In genomic region chr1:62821509-62822398, GRCm38 (mm10) we compare ENCODE assay signal across 11 mouse cellular contexts.
DNase-seq lines count a peak whose midpoint lies in the region; ATAC-seq and TF ChIP-seq lines count a peak whose summit lies in the region.
"Had no signal": no experiment of that assay in that cellular context is flagged by ENCODE, and none has a peak within 500 bp of the region (broad histone marks: within the 10 kb centered on the region; RNA-seq: fewer than 3 reads in every experiment).

No protein-coding gene starts in this region.

- DNase-seq in cerebellum, adult 18-20 months = no peak
- no peak for DNase-seq in layer of hippocampus, adult 2 months (ENCODE audit: low spot score in 2 of 2)
- no peak for DNase-seq in layer of hippocampus, adult 8-10 months (ENCODE audit: low spot score in 2 of 2)
- no peak for DNase-seq in B cell, adult 2 months
- no peak for DNase-seq in T-cell, adult 2 months (ENCODE audit: low spot score)
- DNase-seq: cerebellum, adult 11 months; forebrain, postnatal 0 days; right cerebral cortex, adult 18-20 months had no signal

- TF ChIP-seq CTCF in layer of hippocampus, adult 2 months (conservative IDR thresholded peaks at IDR 0.05) = no peak
- no peak for TF ChIP-seq CTCF in small intestine, adult 2 months (IDR thresholded peaks at IDR 0.05; ENCODE audit: extremely low read depth, insufficient read length, insufficient replicate concordance, low read depth, low read length)

- H3K4me2 ChIP-seq in intestine, embryonic 16.5 days (ENCODE audit: low read depth, low read length) = no peak overlapping the region

- H3K27me3 ChIP-seq in intestine, embryonic 16.5 days (replicated peaks; ENCODE audit: control insufficient read depth, insufficient read depth, low read length) = no peaks in the 10 kb centered on the region
- H3K27me3 ChIP-seq in small intestine, adult 2 months (ENCODE audit: control insufficient read depth, insufficient read depth, low read length) = no peaks in the 10 kb centered on the region

- no peak overlapping the region for H3K9ac ChIP-seq in intestine, embryonic 16.5 days (ENCODE audit: low read depth, low read length)
- H3K9ac ChIP-seq: forebrain, postnatal 0 days had no signal

- H3K36me3 ChIP-seq in intestine, embryonic 16.5 days (ENCODE audit: control insufficient read depth, insufficient read depth, low read length) = no peaks in the 10 kb centered on the region
- no peaks in the 10 kb centered on the region; the same call in 1 of the 2 replicates for H3K36me3 ChIP-seq in small intestine, adult 2 months (ENCODE audit: control insufficient read depth, insufficient read depth, low read length)

- WGBS in intestine, embryonic 16.5 days = 21% methylated on average over 10 of the region's 10 CpGs
- WGBS in small intestine, adult 2 months = 25% methylated on average over 10 of the region's 10 CpGs

- no peaks in the 10 kb centered on the region for H3K9me3 ChIP-seq in intestine, embryonic 16.5 days (ENCODE audit: control insufficient read depth, low read length)

- H3K27ac ChIP-seq in layer of hippocampus, adult 2 months = peak overlapping the region; percentile 72
- H3K27ac ChIP-seq in intestine, embryonic 16.5 days (ENCODE audit: low read length) = peak overlapping the region; percentile 29
- H3K27ac ChIP-seq in small intestine, adult 2 months (ENCODE audit: insufficient read depth, low read depth, low read length) = peak overlapping the region; percentile 34; the same call in 1 of the 2 replicates

- TF ChIP-seq POLR2A in small intestine, adult 2 months (IDR thresholded peaks at IDR 0.05; ENCODE audit: low read depth, low read length) = no peak

- no peak overlapping the region for H3K4me3 ChIP-seq in layer of hippocampus, adult 2 months
- no peak overlapping the region for H3K4me3 ChIP-seq in intestine, embryonic 16.5 days (ENCODE audit: low read length)
- no peak overlapping the region for H3K4me3 ChIP-seq in small intestine, adult 2 months (ENCODE audit: low read depth, low read length)

- H3K4me1 ChIP-seq in intestine, embryonic 16.5 days (ENCODE audit: control insufficient read depth, insufficient read depth, low read length) = peaks cover 7% of the 10 kb centered on the region
- H3K4me1 ChIP-seq in small intestine, adult 2 months (ENCODE audit: control insufficient read depth, insufficient read depth, insufficient read length, low read length) = no peaks in the 10 kb centered on the region

- peak; percentile 37; the same call in 1 of the 2 replicates for ATAC-seq in cerebellum, adult (ENCODE audit: insufficient number of reproducible peaks, low FRiP score, low TSS enrichment)
- ATAC-seq in intestine, embryonic 16.5 days = peak; percentile 84
- ATAC-seq: forebrain, postnatal 0 days had no signal
